Mouse (Mus musculus): ENCODE results near the gene Npl. TPM values are rescaled to one million over a fixed set of nuclear protein-coding genes. Genes with fewer than 3 reads are reported as not detected.
A peak's percentile ranks its signal among the peaks of the same experiment; 100 is the strongest.
"Not testable (repeated sequence)": the region's sequence is repeated elsewhere in the genome, so short reads cannot be mapped to it uniquely, and the experiment has no call there.

The Npl gene
- total RNA-seq, 2 experiments from 2014 or later, result 5.4 to 6.8 TPM

DNA sequence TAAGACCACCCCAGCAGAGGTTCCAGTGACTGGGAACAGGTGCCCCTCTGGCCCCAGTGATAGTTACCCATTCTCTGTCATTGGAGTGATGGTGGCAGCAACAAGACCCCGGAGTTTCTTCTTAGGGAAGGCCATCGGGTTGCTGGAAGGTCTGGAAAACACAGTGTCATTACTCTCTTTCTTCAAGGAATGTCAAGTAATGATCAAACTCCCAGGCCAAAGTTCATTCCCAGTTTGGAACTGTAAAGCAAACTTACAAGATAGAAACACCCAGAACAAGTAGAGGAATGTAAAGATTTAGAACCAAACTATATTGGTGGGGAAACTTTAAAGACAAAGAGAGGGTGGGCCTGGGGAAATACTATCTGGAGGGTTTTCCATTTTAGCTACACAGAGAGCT, 4.6 kb downstream of the Npl start:
- DNase-seq, result no peak
- intact Hi-C loops (cut with DNase I), result no loop called here

- intact Hi-C loops (cut with DNase I), result no loop called here
- DNase-seq, result no peak
These were observed 7.0 kb downstream of the Npl start for GRCm38 (mm10) chr1:153542726-153543320.

- intact Hi-C loops (cut with DNase I), result no loop called here
- DNase-seq, result no peak
These were observed 9.1 kb downstream of the Npl start for GRCm38 (mm10) chr1:153540753-153541152.

DNA sequence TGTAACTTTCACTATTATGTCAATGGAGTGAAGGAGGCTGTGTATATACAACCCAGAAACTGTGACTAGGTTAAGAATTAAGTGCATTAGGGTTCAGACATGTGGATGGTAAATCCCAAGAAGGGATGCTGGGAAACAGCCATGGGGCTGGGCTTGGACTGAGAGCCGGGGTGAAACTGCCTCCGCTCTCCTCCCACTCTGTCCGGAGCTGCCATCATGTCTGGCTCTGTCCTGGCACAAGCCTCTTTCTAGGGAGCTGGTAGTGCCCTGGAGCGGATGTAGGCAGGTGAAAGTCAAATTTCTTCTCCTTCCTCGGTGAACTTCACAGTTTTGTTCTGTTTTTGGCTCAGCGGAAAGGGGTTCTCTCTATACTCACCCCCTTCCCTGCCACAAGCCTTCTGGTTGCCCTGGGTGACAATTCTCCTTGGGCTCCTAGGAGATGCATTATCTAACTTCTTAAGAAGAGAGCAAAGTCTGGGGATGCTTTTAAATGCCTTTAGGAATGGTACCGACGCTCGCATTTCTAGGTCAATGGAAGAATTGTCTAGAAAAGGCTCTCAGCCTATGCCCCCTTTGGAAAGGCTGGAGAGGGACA, 10.0 kb downstream of the Npl start:
- DNase-seq, result no peak
- intact Hi-C loops (cut with DNase I), result no loop called here

DNA sequence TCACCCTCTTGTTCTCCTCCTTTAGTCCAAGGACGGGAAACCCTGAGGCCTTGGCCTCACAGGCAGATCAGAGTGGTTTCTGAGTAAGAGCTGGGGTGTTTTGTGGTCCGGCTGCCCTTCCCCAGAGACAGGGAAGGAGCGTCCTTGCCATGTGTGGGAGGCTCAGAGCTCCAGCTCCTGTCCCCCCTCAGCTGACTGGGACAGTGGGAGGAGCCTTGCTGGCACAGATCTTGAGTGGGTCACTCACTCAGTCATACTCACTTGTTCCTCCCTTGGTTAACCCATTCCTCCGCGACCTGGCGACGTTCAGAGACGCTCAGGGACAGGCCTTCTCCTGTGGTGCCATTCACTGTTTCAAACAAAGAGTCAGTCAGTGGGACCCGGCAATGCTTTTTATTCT, 14.2 kb downstream of the Npl start:
- DNase-seq, result peak; percentile 56
- intact Hi-C loops (cut with DNase I), result no loop called here

GRCm38 (mm10) chr1:153532896-153533295, 16.9 kb downstream of the Npl start:
- intact Hi-C loops (cut with DNase I); DNase-seq: not testable (repeated sequence)

- intact Hi-C loops (cut with DNase I), result no loop called here
- peak; percentile 22 for DNase-seq
These were observed 17.5 kb downstream of the Npl start for GRCm38 (mm10) chr1:153532234-153532841.

DNA sequence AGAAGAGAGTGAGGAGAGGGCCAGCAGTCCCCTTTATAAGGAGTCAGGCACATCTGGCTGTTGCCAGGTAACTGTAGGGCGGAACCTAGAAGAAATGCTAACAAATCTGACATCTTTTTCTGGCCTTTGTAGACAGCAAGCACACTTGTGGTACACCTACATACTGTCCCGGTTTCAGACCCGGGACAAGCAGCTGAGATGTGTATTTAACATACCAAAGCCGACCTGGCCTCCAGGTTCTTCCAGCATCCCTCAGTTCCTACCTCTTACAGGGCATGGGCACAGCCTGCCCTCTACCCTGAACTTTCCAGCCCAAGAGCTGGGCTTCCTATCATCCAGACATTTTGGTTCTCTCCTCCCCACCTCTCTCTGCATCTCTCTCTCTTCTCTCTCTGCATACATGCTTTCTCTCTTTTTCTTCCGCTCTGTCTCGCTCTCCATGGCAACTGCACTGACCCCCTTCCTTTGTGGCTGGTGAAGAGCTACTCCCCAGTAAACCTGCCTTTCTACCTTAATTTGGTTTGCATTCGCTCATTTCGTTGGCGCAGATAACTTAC, 18.1 kb downstream of the Npl start:
- no peak for DNase-seq
- intact Hi-C loops (cut with DNase I), result no loop called here

GRCm38 (mm10) chr1:153522116-153522515, 27.7 kb downstream of the Npl start:
- intact Hi-C loops (cut with DNase I), result no loop called here
- DNase-seq, result no peak

- intact Hi-C loops (cut with DNase I), result no loop called here
- DNase-seq, result no peak
These were observed 34.5 kb downstream of the Npl start for GRCm38 (mm10) chr1:153515368-153515767.

DNA sequence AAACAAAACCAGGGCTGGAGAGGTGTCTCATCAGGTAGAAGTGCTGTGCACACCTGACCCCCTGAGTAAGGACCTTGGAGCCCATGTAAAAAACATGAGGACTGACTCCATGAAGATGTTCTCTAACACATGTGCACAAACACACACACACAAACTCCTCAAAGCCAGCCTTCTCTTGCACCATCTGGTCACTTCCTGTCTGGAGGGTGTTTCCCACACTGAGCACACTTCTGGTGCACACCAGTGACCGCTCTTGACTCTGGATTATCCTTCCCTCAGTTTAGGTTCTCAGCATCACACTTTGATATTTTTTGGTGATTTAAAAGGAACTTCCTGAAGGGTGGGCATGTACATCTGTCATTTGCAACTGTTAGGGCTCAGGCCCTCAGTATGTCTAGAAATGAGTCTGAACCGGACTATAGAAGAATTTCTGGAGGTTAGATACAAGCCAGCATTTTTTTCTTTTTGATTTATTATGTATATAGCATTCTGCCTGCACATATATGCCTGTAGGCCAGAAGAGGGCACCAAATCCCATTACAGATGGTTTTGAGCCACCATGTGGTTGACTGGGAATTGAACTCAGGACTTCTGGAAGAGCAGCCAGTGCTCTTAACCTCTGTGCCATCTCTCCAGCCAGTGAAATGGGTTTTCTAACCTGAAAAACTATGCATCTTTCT, 39.4 kb downstream of the Npl start:
- intact Hi-C loops (cut with DNase I), result no loop called here
- DNase-seq, result no peak

- DNase-seq; intact Hi-C loops (cut with DNase I): not testable (repeated sequence)
These were observed 40.3 kb downstream of the Npl start for GRCm38 (mm10) chr1:153509569-153509968.

- intact Hi-C loops (cut with DNase I), result no loop called here
- no peak for DNase-seq
These were observed 40.8 kb downstream of the Npl start for GRCm38 (mm10) chr1:153509012-153509411.

DNA sequence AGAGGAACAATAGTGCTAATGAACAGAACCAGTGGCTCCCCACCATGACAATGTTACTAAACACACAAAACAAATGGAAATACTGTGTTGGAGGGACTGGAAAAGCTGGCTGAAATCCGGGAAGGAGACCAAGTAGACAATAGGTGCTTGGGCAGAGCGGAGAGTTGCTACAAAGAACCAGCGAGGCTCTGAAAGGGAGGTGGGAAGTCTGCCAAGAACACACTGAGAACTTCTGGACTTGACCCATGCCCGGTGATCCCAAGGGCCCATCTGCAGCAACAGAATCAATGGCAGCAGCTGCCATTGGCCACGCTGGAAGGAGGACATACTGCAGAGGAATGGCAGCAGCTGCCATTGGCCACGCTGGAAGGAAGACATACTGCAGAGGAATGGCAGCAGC, 43.6 kb downstream of the Npl start:
- DNase-seq, result peak; percentile 75
- intact Hi-C loops (cut with DNase I), result no loop called here

GRCm38 (mm10) chr1:153501644-153502321, 48.1 kb downstream of the Npl start:
- intact Hi-C loops (cut with DNase I), result no loop called here
- DNase-seq, result no peak

GRCm38 (mm10) chr1:153500030-153500429, 49.8 kb downstream of the Npl start:
- intact Hi-C loops (cut with DNase I), result no loop called here

GRCm38 (mm10) chr1:153496030-153496429, 53.8 kb downstream of the Npl start:
- DNase-seq, result no peak
- intact Hi-C loops (cut with DNase I), result no loop called here

More at GRCm38 (mm10) chr1:153500030-153500429, 49.8 kb downstream of the Npl start:
- DNase-seq, result no peak

GRCm38 (mm10) chr1:153493931-153494330, 55.9 kb downstream of the Npl start:
- DNase-seq, result no peak
- intact Hi-C loops (cut with DNase I), result no loop called here

GRCm38 (mm10) chr1:153493338-153493737, 56.5 kb downstream of the Npl start:
- intact Hi-C loops (cut with DNase I), result no loop called here
- no peak for DNase-seq

DNA sequence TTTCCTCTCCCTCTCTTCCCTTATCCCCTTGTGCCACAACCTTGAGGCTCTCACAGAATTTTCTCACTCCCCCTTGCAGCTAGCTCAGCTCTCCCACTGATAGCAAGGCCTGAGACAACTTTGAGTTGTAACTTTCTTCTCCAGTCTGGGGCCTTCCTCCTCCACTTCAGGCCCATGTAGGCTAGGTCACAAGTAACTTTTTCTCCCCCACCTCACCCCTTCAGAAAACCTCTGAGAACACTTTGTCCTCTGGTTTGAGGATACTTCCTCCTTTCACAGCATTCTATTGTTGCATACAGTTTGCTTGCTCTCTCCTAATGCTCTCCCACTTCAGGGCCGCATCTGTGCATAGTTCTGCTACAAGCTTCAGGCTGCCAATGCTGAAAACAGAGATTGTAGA, 58.0 kb downstream of the Npl start:
- DNase-seq, result no peak
- intact Hi-C loops (cut with DNase I), result no loop called here

- intact Hi-C loops (cut with DNase I), result no loop called here
- no peak for DNase-seq
These were observed 58.5 kb downstream of the Npl start for GRCm38 (mm10) chr1:153491345-153491744.
